Mouse (Mus musculus): ENCODE results near the gene Zan. TPM values are rescaled to one million over a fixed set of nuclear protein-coding genes. Genes with fewer than 3 reads are reported as not detected.
A peak's percentile ranks its signal among the peaks of the same experiment; 100 is the strongest.

Zan gene
- polyA plus RNA-seq, 1 experiment from 2014 or later = 0.17 TPM

GRCm38 (mm10) chr5:137335066-137335465, 141.8 kb downstream of the Zan start:
- Histone ChIP-seq H3K9ac (no peak overlapping the region), H3K27me3 (no peaks in the 10 kb centered on the region), H3K4me2 (replicated peaks) (no peak overlapping the region), H3K27ac (no peak overlapping the region), H3K4me1 (peaks cover 23% of the 10 kb centered on the region), H3K36me3 (no peaks in the 10 kb centered on the region), H3K4me3 (no peak overlapping the region), H3K9me3 (no peaks in the 10 kb centered on the region)
- no peak for ATAC-seq (ENCODE audit: insufficient number of reproducible peaks, insufficient read depth, low FRiP score, low TSS enrichment)
- 70% methylated on average over 6 of the region's 6 CpGs for WGBS

GRCm38 (mm10) chr5:137334317-137334716, 142.5 kb downstream of the Zan start:
- no peaks in the 10 kb centered on the region for H3K27me3 ChIP-seq
- H3K36me3 ChIP-seq = no peaks in the 10 kb centered on the region
- H3K27ac ChIP-seq = no peak overlapping the region
- no peaks in the 10 kb centered on the region for H3K9me3 ChIP-seq
- ATAC-seq (ENCODE audit: insufficient number of reproducible peaks, insufficient read depth, low FRiP score, low TSS enrichment) = no peak
- H3K4me3 ChIP-seq = no peak overlapping the region
- H3K4me2 ChIP-seq (replicated peaks) = peak overlapping the region; percentile 92
- peaks cover 17% of the 10 kb centered on the region for H3K4me1 ChIP-seq
- H3K9ac ChIP-seq = peak overlapping the region; percentile 77; the same call in 1 of the 2 replicates
- WGBS = 61% methylated on average over 10 of the region's 10 CpGs

- H3K4me2 ChIP-seq (replicated peaks) = peak within 1 kb of the TSS; percentile 92
Measured at GRCm38 (mm10) chr5:137333512-137334174, 143.2 kb downstream of the Zan start, which contains the start of gene Slc12a9. Slc12a9 (minus strand) TSS chr5:137333597.

GRCm38 (mm10) chr5:137332857-137333511, 143.9 kb downstream of the Zan start:
- 15% methylated on average over 15 of the region's 15 CpGs for WGBS
- no peaks in the 10 kb centered on the region; the same call in 1 of the 2 replicates for H3K36me3 ChIP-seq
- no peaks in the 10 kb centered on the region for H3K9me3 ChIP-seq
- peak overlapping the region; percentile 72 for H3K4me3 ChIP-seq
- H3K27ac ChIP-seq = peak overlapping the region; percentile 60
- peak overlapping the region; percentile 77 for H3K9ac ChIP-seq
- H3K27me3 ChIP-seq = no peaks in the 10 kb centered on the region
- peak; percentile 31; the same call in 1 of the 2 replicates for ATAC-seq (ENCODE audit: insufficient number of reproducible peaks, insufficient read depth, low FRiP score, low TSS enrichment)
- H3K4me1 ChIP-seq = peaks cover 13% of the 10 kb centered on the region
- H3K4me2 ChIP-seq (replicated peaks) = peak overlapping the region; percentile 92

More at GRCm38 (mm10) chr5:137333512-137334174, 143.2 kb downstream of the Zan start, which contains the start of gene Slc12a9:
- H3K4me3 ChIP-seq = peak within 1 kb of the TSS; percentile 72
- H3K27me3 ChIP-seq = no peaks in the 10 kb centered on the region
- H3K4me1 ChIP-seq = peaks cover 13% of the 10 kb centered on the region
- WGBS = under 1% methylated on average over 41 of the region's 44 CpGs
- peak; percentile 84 for ATAC-seq (ENCODE audit: insufficient number of reproducible peaks, insufficient read depth, low FRiP score, low TSS enrichment)
- H3K36me3 ChIP-seq = no peaks in the 10 kb centered on the region
- H3K27ac ChIP-seq = peak within 1 kb of the TSS; percentile 60
- peak within 1 kb of the TSS; percentile 77 for H3K9ac ChIP-seq
- no peaks in the 10 kb centered on the region for H3K9me3 ChIP-seq

- Histone ChIP-seq H3K27ac (no peak overlapping the region), H3K9me3 (no peaks in the 10 kb centered on the region), H3K4me1 (peaks cover 9% of the 10 kb centered on the region; the same call in 1 of the 2 replicates), H3K27me3 (no peaks in the 10 kb centered on the region), H3K4me2 (replicated peaks) (no peak overlapping the region), H3K9ac (no peak overlapping the region), H3K36me3 (peaks cover 14% of the 10 kb centered on the region), H3K4me3 (no peak overlapping the region)
- no peak for ATAC-seq (ENCODE audit: insufficient number of reproducible peaks, insufficient read depth, low FRiP score, low TSS enrichment)
- WGBS = 88% methylated on average over 7 of the region's 7 CpGs
Measured at GRCm38 (mm10) chr5:137330910-137331309, 146.0 kb downstream of the Zan start.

Other genes with a start within 250 kb of the Zan start
- 7.1 and 8.2 TPM in 2 replicates for gene Ache, start 189.5 kb downstream of the Zan start, polyA plus RNA-seq (2016; fragmentation: Nextera tagmentation; extraction: Ambion mirVana)
- gene Ufsp1, start 182.4 kb downstream of the Zan start, polyA plus RNA-seq (2016; fragmentation: Nextera tagmentation; extraction: Ambion mirVana) = 6.7 and 8.2 TPM in 2 replicates
- 171 and 177 TPM in 2 replicates for gene Srrt, start 169.4 kb downstream of the Zan start, polyA plus RNA-seq (2016; fragmentation: Nextera tagmentation; extraction: Ambion mirVana)
- gene Trip6, start 162.7 kb downstream of the Zan start, polyA plus RNA-seq (2016; fragmentation: Nextera tagmentation; extraction: Ambion mirVana) = 87.1 and 93.4 TPM in 2 replicates
- 16.0 and 18.8 TPM in 2 replicates for gene Slc12a9, start 143.5 kb downstream of the Zan start, polyA plus RNA-seq (2016; fragmentation: Nextera tagmentation; extraction: Ambion mirVana)
- 87.3 and 91.6 TPM in 2 replicates for gene Ephb4, start 127.0 kb downstream of the Zan start, polyA plus RNA-seq (2016; fragmentation: Nextera tagmentation; extraction: Ambion mirVana)
- 54.0 and 56.4 TPM in 2 replicates for gene Pop7, start 25.5 kb upstream of the Zan start, polyA plus RNA-seq (2016; fragmentation: Nextera tagmentation; extraction: Ambion mirVana)
- gene Gigyf1, start 41.5 kb upstream of the Zan start, polyA plus RNA-seq (2016; fragmentation: Nextera tagmentation; extraction: Ambion mirVana) = 17.4 and 18.1 TPM in 2 replicates
- 0.34 and 0.47 TPM in 2 replicates for gene Epo, start 56.2 kb upstream of the Zan start, polyA plus RNA-seq (2016; fragmentation: Nextera tagmentation; extraction: Ambion mirVana)
- 382 and 409 TPM in 2 replicates for gene Gnb2, start 56.4 kb upstream of the Zan start, polyA plus RNA-seq (2016; fragmentation: Nextera tagmentation; extraction: Ambion mirVana)
- 6.1 and 9.3 TPM in 2 replicates for gene Actl6b, start 76.5 kb upstream of the Zan start, polyA plus RNA-seq (2016; fragmentation: Nextera tagmentation; extraction: Ambion mirVana)
- gene Tfr2, start 92.8 kb upstream of the Zan start, polyA plus RNA-seq (2016; fragmentation: Nextera tagmentation; extraction: Ambion mirVana) = 0.95 and 1.3 TPM in 2 replicates
- 28.4 and 28.7 TPM in 2 replicates for gene Mospd3, start 124.0 kb upstream of the Zan start, polyA plus RNA-seq (2016; fragmentation: Nextera tagmentation; extraction: Ambion mirVana)
- 124 and 128 TPM in 2 replicates for gene Pcolce, start 136.7 kb upstream of the Zan start, polyA plus RNA-seq (2016; fragmentation: Nextera tagmentation; extraction: Ambion mirVana)
- 0.22 and 0.36 TPM in 2 replicates for gene Fbxo24, start 151.9 kb upstream of the Zan start, polyA plus RNA-seq (2016; fragmentation: Nextera tagmentation; extraction: Ambion mirVana)
- gene Lrch4, start 152.1 kb upstream of the Zan start, polyA plus RNA-seq (2016; fragmentation: Nextera tagmentation; extraction: Ambion mirVana) = 30.8 and 34.0 TPM in 2 replicates
- 9.2 and 11.8 TPM in 2 replicates for gene Gm20605, start 152.1 kb upstream of the Zan start, polyA plus RNA-seq (2016; fragmentation: Nextera tagmentation; extraction: Ambion mirVana)
- gene Sap25, start 164.3 kb upstream of the Zan start, polyA plus RNA-seq (2016; fragmentation: Nextera tagmentation; extraction: Ambion mirVana) = 6.6 and 6.8 TPM in 2 replicates
- gene Irs3, start 168.7 kb upstream of the Zan start, polyA plus RNA-seq (2016; fragmentation: Nextera tagmentation; extraction: Ambion mirVana) = 0.18 and 0.34 TPM in 2 replicates
- gene Agfg2, start 207.7 kb upstream of the Zan start, polyA plus RNA-seq (2016; fragmentation: Nextera tagmentation; extraction: Ambion mirVana) = 21.7 and 22.2 TPM in 2 replicates